Mouse (Mus musculus): ENCODE results near the gene Gm17467.
"Not testable (repeated sequence)": the region's sequence is repeated elsewhere in the genome, so short reads cannot be mapped to it uniquely, and the experiment has no call there.

Gene Gm17467

DNA sequence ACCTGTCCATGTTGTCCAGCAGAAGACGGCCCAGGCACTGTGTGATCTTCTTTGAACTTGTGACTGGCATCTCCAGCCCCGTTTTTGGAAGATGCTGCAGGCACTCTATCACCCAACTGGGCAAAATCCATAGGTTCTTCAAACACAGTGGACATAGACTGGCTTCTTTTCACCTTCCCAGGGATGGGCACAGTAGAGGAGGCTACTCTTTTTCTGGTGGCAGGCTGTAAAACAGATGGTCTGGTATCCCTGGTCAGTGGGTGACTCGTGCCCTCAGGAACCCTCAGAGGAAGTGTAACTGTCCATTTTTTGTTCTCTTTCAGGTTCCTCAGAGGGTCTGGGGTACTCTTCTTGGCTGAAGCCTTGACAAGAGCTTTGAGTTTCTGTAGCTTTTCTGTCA is at the start of gene Gm17467:
TSS of gene Gm17467 (minus strand) at position 101 of the 400 bp plus-strand sequence.
- not testable (repeated sequence) for DNase-seq (ENCODE audit: low read depth, low spot score)

Data from WW6 (cell line).